13 mouse cellular contexts compared by ENCODE assay signal in genomic region chr11:86749776-86750423, GRCm38 (mm10). TPM values are rescaled to one million over a fixed set of nuclear protein-coding genes. Genes with fewer than 3 reads are reported as not detected.
A peak's percentile ranks its signal among the peaks of the same experiment; 100 is the strongest.
DNase-seq lines count a peak whose midpoint lies in the region; ATAC-seq and TF ChIP-seq lines count a peak whose summit lies in the region.
"Had no signal": no experiment of that assay in that cellular context is flagged by ENCODE, and none has a peak within 500 bp of the region (broad histone marks: within the 10 kb centered on the region; RNA-seq: fewer than 3 reads in every experiment).

No protein-coding gene starts in this region.

- no peak for DNase-seq in heart, adult 2 months
- DNase-seq in kidney, postnatal 0 days (ENCODE audit: low spot score) = no peak
- DNase-seq in kidney, adult 18-20 months = no peak
- DNase-seq in brain, adult 2 months (ENCODE audit: low read depth, low spot score) = peak; percentile 53
- no peak for DNase-seq in yolk sac, embryonic 10.5 days (ENCODE audit: low spot score)
- DNase-seq: adrenal gland, adult 8-10 months; left cerebral cortex, postnatal 4 days had no signal

- TF ChIP-seq EP300 in heart, adult 2 months (IDR thresholded peaks at IDR 0.05; ENCODE audit: insufficient read depth, low read depth, low read length) = no peak

- no peak overlapping the region for H3K9ac ChIP-seq in heart, adult 2 months (ENCODE audit: low read depth, low read length)
- no peak overlapping the region for H3K9ac ChIP-seq in heart, embryonic 11.5 days (ENCODE audit: low read depth, low read length)
- no peak overlapping the region for H3K9ac ChIP-seq in kidney, postnatal 0 days (ENCODE audit: low read depth, low read length)

- no peak overlapping the region; the same call in 1 of the 2 replicates for H3K4me2 ChIP-seq in heart, embryonic 11.5 days
- peak overlapping the region; percentile 4; the same call in 1 of the 2 replicates for H3K4me2 ChIP-seq in kidney, postnatal 0 days (ENCODE audit: low read length)

- WGBS in heart, adult 2 months = 24% methylated on average over 3 of the region's 3 CpGs
- WGBS in heart, embryonic 11.5 days (ENCODE audit: insufficient replicate concordance) = 78% methylated on average over 3 of the region's 3 CpGs
- WGBS in kidney, postnatal 0 days = 71% methylated on average over 3 of the region's 3 CpGs

- no peak overlapping the region for H3K4me3 ChIP-seq in heart, adult 2 months
- H3K4me3 ChIP-seq in heart, embryonic 11.5 days (ENCODE audit: low read depth, low read length) = no peak overlapping the region
- no peak overlapping the region for H3K4me3 ChIP-seq in kidney, postnatal 0 days (replicated peaks; ENCODE audit: low read depth, low read length)
- H3K4me3 ChIP-seq: erythroblast, embryonic 14.5 days had no signal

- intact Hi-C loops in heart, adult 2 months (cut with DNase I) = no loop called here

- TF ChIP-seq POLR2A in heart, adult 2 months (IDR thresholded peaks at IDR 0.05; ENCODE audit: insufficient read depth, low read depth, low read length) = no peak

- H3K36me3 ChIP-seq in heart, adult 2 months (ENCODE audit: control insufficient read depth, insufficient read depth, low read length) = peaks cover 60% of the 10 kb centered on the region
- peaks cover 2% of the 10 kb centered on the region; the same call in 1 of the 2 replicates for H3K36me3 ChIP-seq in heart, embryonic 11.5 days (ENCODE audit: control insufficient read depth, insufficient read depth, low read length)
- H3K36me3 ChIP-seq in kidney, postnatal 0 days (ENCODE audit: insufficient read depth, low read length) = peaks cover 3% of the 10 kb centered on the region; the same call in 1 of the 2 replicates

- no peak for ATAC-seq in heart, embryonic 11.5 days (replicated peaks; ENCODE audit: insufficient number of reproducible peaks, low FRiP score, low TSS enrichment)
- no peak for ATAC-seq in kidney, postnatal 0 days (replicated peaks; ENCODE audit: low FRiP score, low read depth)
- peak; percentile 79 for ATAC-seq in granulocyte monocyte progenitor cell, adult 5-6 weeks (replicated peaks; ENCODE audit: poor library complexity, severe bottlenecking)
- ATAC-seq in frontal cortex, adult (ENCODE audit: low TSS enrichment) = no peak
- ATAC-seq: hindbrain, postnatal 0 days; Patski had no signal

- peaks cover 24% of the 10 kb centered on the region for H3K4me1 ChIP-seq in heart, adult 2 months (ENCODE audit: control insufficient read depth, insufficient read depth, low read length)
- H3K4me1 ChIP-seq in heart, embryonic 11.5 days (ENCODE audit: control insufficient read depth, insufficient read depth, low read length) = peaks cover 34% of the 10 kb centered on the region
- peaks cover 23% of the 10 kb centered on the region for H3K4me1 ChIP-seq in kidney, postnatal 0 days (replicated peaks; ENCODE audit: insufficient read depth, low read length)

- peak overlapping the region; percentile 12 for H3K27ac ChIP-seq in heart, adult 2 months
- H3K27ac ChIP-seq in heart, embryonic 11.5 days (ENCODE audit: low read depth, low read length) = no peak overlapping the region
- peak overlapping the region; percentile 39; the same call in 1 of the 2 replicates for H3K27ac ChIP-seq in kidney, postnatal 0 days
- H3K27ac ChIP-seq: hindbrain, postnatal 0 days had no signal

- no peak for TF ChIP-seq CTCF in heart, adult 2 months (IDR thresholded peaks at IDR 0.05)
- TF ChIP-seq CTCF in kidney, postnatal 0 days (IDR thresholded peaks at IDR 0.05; ENCODE audit: low read depth) = no peak

- no peaks in the 10 kb centered on the region for H3K27me3 ChIP-seq in heart, adult 2 months (ENCODE audit: control insufficient read depth, insufficient read depth, low read length)
- no peaks in the 10 kb centered on the region for H3K27me3 ChIP-seq in heart, embryonic 11.5 days (ENCODE audit: control insufficient read depth, insufficient read depth, low read length)
- no peaks in the 10 kb centered on the region for H3K27me3 ChIP-seq in kidney, postnatal 0 days (ENCODE audit: insufficient read depth, low read length)
- H3K27me3 ChIP-seq: Patski had no signal

- H3K9me3 ChIP-seq in heart, embryonic 11.5 days (replicated peaks; ENCODE audit: control insufficient read depth, low read length) = no peaks in the 10 kb centered on the region
- H3K9me3 ChIP-seq in kidney, postnatal 0 days (replicated peaks; ENCODE audit: low read length) = no peaks in the 10 kb centered on the region

- peaks cover 6% of the 10 kb centered on the region; the same call in 1 of the 2 replicates for H3K79me2 ChIP-seq in heart, adult 2 months (replicated peaks; ENCODE audit: control insufficient read depth, insufficient read depth, low read length)

RNA-seq across cellular contexts. Expression of gene Cltc, which starts 7.5 kb away (rescaled TPM):
- total RNA-seq in heart, adult 2 months (2021) = 100 to 1,000 TPM; 143 to 147 TPM
- polyA plus RNA-seq in heart, adult 2 months (2012; rRNA removed) = 63.2 and 101 TPM in 2 replicates
- 186 and 228 TPM in 2 replicates for polyA plus RNA-seq in heart, embryonic 11.5 days (2014; fragmentation: Nextera tagmentation; extraction: Ambion mirVana)
- 113 and 120 TPM in 2 replicates for polyA plus RNA-seq in kidney, postnatal 0 days (2015; fragmentation: Nextera tagmentation; extraction: Ambion mirVana)
- total RNA-seq in granulocyte monocyte progenitor cell, adult 5-6 weeks (2014; fragmentation: Nextera tagmentation) = 127 and 155 TPM in 2 replicates
- total RNA-seq in granulocyte monocyte progenitor cell, adult 5-6 weeks (2017) = 129 and 145 TPM in 2 replicates

RNA-seq across cellular contexts. Expression of gene Dhx40, which starts 57.6 kb away (rescaled TPM):
- total RNA-seq in heart, adult 2 months (2021) = 10 to 100 TPM; 13.8 to 18.1 TPM
- 3.6 and 6.0 TPM in 2 replicates for polyA plus RNA-seq in heart, adult 2 months (2012; rRNA removed)
- 15.0 and 16.9 TPM in 2 replicates for polyA plus RNA-seq in heart, embryonic 11.5 days (2014; fragmentation: Nextera tagmentation; extraction: Ambion mirVana)
- polyA plus RNA-seq in kidney, postnatal 0 days (2015; fragmentation: Nextera tagmentation; extraction: Ambion mirVana) = 30.7 and 33.3 TPM in 2 replicates
- total RNA-seq in granulocyte monocyte progenitor cell, adult 5-6 weeks (2014; fragmentation: Nextera tagmentation) = 16.3 and 19.3 TPM in 2 replicates
- total RNA-seq in granulocyte monocyte progenitor cell, adult 5-6 weeks (2017) = 31.7 and 31.9 TPM in 2 replicates
